Mouse (Mus musculus) forebrain, embryonic 12.5 days (tissue): ENCODE results near the gene Smox. TPM values are rescaled to one million over a fixed set of nuclear protein-coding genes. Genes with fewer than 3 reads are reported as not detected.

Source experiments
- ATAC-seq: fragments of 200-750 bp; cut with Nextera tagmentation; 2 replicates; pipeline ENCODE4 v1.8.0; 2017; ENCODE audit warnings: moderate TSS enrichment; ENCODE audit not compliant: low FRiP score
- H3K27ac ChIP-seq: fragments of 300-500 bp; sonication (generic); 2 replicates; pipeline ENCODE4 v1.5.1; 2016; ENCODE audit warnings: mild to moderate bottlenecking
- H3K27me3 ChIP-seq: fragments of 300-500 bp; sonication (generic); 2 replicates; pipeline ENCODE4 v1.6.1; 2016; ENCODE audit warnings: mild to moderate bottlenecking
- H3K36me3 ChIP-seq: fragments of 300-500 bp; sonication (generic); replicated peaks from 2 replicates; pipeline ENCODE4 v1.6.1; 2016; ENCODE audit warnings: mild to moderate bottlenecking
- H3K4me1 ChIP-seq: fragments of 300-500 bp; sonication (generic); 2 replicates; pipeline ENCODE4 v1.6.1; 2016
- H3K4me2 ChIP-seq: fragments of 300-500 bp; sonication (generic); 2 replicates; pipeline ENCODE4 v1.6.1; 2016; ENCODE audit warnings: mild to moderate bottlenecking, moderate library complexity
- H3K4me3 ChIP-seq: fragments of 300-500 bp; sonication (generic); replicated peaks from 2 replicates; pipeline ENCODE4 v1.5.1; 2016; ENCODE audit warnings: mild to moderate bottlenecking
- H3K9ac ChIP-seq: fragments of 300-500 bp; sonication (generic); 2 replicates; pipeline ENCODE4 v1.6.1; 2016; ENCODE audit warnings: mild to moderate bottlenecking
- H3K9me3 ChIP-seq: fragments of 300-500 bp; sonication (generic); 2 replicates; pipeline ENCODE4 v1.6.1; 2016
- WGBS: fragments of 180-500 bp; shearing (Covaris S2); methylation state at CpG from one replicate; pipeline ENCODE4 v1.1.7; 2016; 5-methylcytosine and 5-hydroxymethylcytosine counted together
- polyA plus RNA-seq: library from polyadenylated mRNA; unstranded; fragments of >200 nt; fragmentation: Nextera tagmentation; extraction: Ambion mirVana; gene quantifications from 2 replicates; pipeline ENCODE4 v1.2.1, GENCODE M21; 2016

Smox gene
- polyA plus RNA-seq, 1 experiment from 2014 or later, result 49.5 TPM

GRCm38 (mm10) chr2:131529898-131530622 is 38.8 kb downstream of the Smox start:
- Histone ChIP-seq H3K4me3 (no peak overlapping the region), H3K9me3 (no peaks in the 10 kb centered on the region), H3K4me1 (no peaks in the 10 kb centered on the region), H3K4me2 (no peak overlapping the region), H3K27ac (no peak overlapping the region), H3K36me3 (no peaks in the 10 kb centered on the region), H3K9ac (no peak overlapping the region), H3K27me3 (0 out of 2 replicates have a peak, but pooled peaks cover 4% of the 10 kb centered on the region)
- peak; percentile 49; the same call in 1 of the 2 replicates for ATAC-seq
- 39% methylated on average over 11 of the region's 11 CpGs for WGBS

- 24% methylated on average over 9 of the region's 9 CpGs for WGBS
- no peak for ATAC-seq
- H3K9me3 ChIP-seq, result no peaks in the 10 kb centered on the region
- no peak overlapping the region for H3K27ac ChIP-seq
- H3K4me1 ChIP-seq, result no peaks in the 10 kb centered on the region
- H3K9ac ChIP-seq, result no peak overlapping the region
- no peaks in the 10 kb centered on the region for H3K36me3 ChIP-seq
- H3K4me2 ChIP-seq, result no peak overlapping the region
- no peak overlapping the region for H3K4me3 ChIP-seq
- 0 out of 2 replicates have a peak, but pooled peaks cover 4% of the 10 kb centered on the region for H3K27me3 ChIP-seq
Observed at GRCm38 (mm10) chr2:131530623-131531008, 39.3 kb downstream of the Smox start.

- H3K4me1 ChIP-seq, result no peaks in the 10 kb centered on the region
- H3K36me3 ChIP-seq, result no peaks in the 10 kb centered on the region
- H3K9ac ChIP-seq, result no peak overlapping the region
- no peak overlapping the region for H3K27ac ChIP-seq
- no peak for ATAC-seq
- 0 out of 2 replicates have a peak, but pooled peaks cover 4% of the 10 kb centered on the region for H3K27me3 ChIP-seq
- H3K4me3 ChIP-seq, result no peak overlapping the region
- 87% methylated on average over 7 of the region's 7 CpGs for WGBS
- no peak overlapping the region for H3K4me2 ChIP-seq
- no peaks in the 10 kb centered on the region for H3K9me3 ChIP-seq
Observed at GRCm38 (mm10) chr2:131531271-131531670, 40.0 kb downstream of the Smox start.

- H3K4me1 ChIP-seq, result no peaks in the 10 kb centered on the region
- H3K36me3 ChIP-seq, result no peaks in the 10 kb centered on the region
- no peak overlapping the region for H3K4me3 ChIP-seq
- ATAC-seq, result no peak
- H3K27ac ChIP-seq, result no peak overlapping the region
- H3K9me3 ChIP-seq, result no peaks in the 10 kb centered on the region
- 91% methylated on average over 5 of the region's 5 CpGs for WGBS
- H3K4me2 ChIP-seq, result no peak overlapping the region
- H3K27me3 ChIP-seq, result no peaks in the 10 kb centered on the region
- H3K9ac ChIP-seq, result no peak overlapping the region
Observed at GRCm38 (mm10) chr2:131535168-131535567, 43.9 kb downstream of the Smox start.

GRCm38 (mm10) chr2:131538341-131538740 is 47.0 kb downstream of the Smox start:
- Histone ChIP-seq H3K4me1 (no peaks in the 10 kb centered on the region), H3K4me2 (no peak overlapping the region)
- 74% methylated on average over 7 of the region's 7 CpGs for WGBS

GRCm38 (mm10) chr2:131539780-131540179 is 48.5 kb downstream of the Smox start:
- Histone ChIP-seq H3K9ac (no peak overlapping the region), H3K27ac (no peak overlapping the region), H3K4me1 (no peaks in the 10 kb centered on the region), H3K36me3 (no peaks in the 10 kb centered on the region), H3K4me2 (no peak overlapping the region), H3K4me3 (no peak overlapping the region), H3K27me3 (peaks cover 11% of the 10 kb centered on the region), H3K9me3 (no peaks in the 10 kb centered on the region)
- no peak for ATAC-seq
- WGBS, result 87% methylated on average over 6 of the region's 6 CpGs

More at GRCm38 (mm10) chr2:131538341-131538740, 47.0 kb downstream of the Smox start:
- ATAC-seq, result no peak
- peaks cover under 1% of the 10 kb centered on the region; the same call in 1 of the 2 replicates for H3K27me3 ChIP-seq
- H3K27ac ChIP-seq, result no peak overlapping the region
- H3K9ac ChIP-seq, result no peak overlapping the region
- H3K4me3 ChIP-seq, result no peak overlapping the region
- H3K9me3 ChIP-seq, result no peaks in the 10 kb centered on the region
- H3K36me3 ChIP-seq, result no peaks in the 10 kb centered on the region

- H3K36me3 ChIP-seq, result no peaks in the 10 kb centered on the region
- H3K4me3 ChIP-seq, result no peak overlapping the region
- no peak overlapping the region for H3K9ac ChIP-seq
- no peak overlapping the region for H3K27ac ChIP-seq
- peaks cover 12% of the 10 kb centered on the region for H3K4me1 ChIP-seq
- H3K9me3 ChIP-seq, result no peaks in the 10 kb centered on the region
- H3K4me2 ChIP-seq, result no peak overlapping the region
- no peak for ATAC-seq
- peaks cover 25% of the 10 kb centered on the region for H3K27me3 ChIP-seq
- 79% methylated on average over 4 of the region's 4 CpGs for WGBS
Observed at GRCm38 (mm10) chr2:131541686-131542085, 50.4 kb downstream of the Smox start.

GRCm38 (mm10) chr2:131542531-131542930 is 51.2 kb downstream of the Smox start:
- H3K4me2 ChIP-seq, result no peak overlapping the region
- H3K27ac ChIP-seq, result no peak overlapping the region
- no peaks in the 10 kb centered on the region for H3K9me3 ChIP-seq
- no peak overlapping the region for H3K4me3 ChIP-seq
- peaks cover 33% of the 10 kb centered on the region for H3K27me3 ChIP-seq
- H3K9ac ChIP-seq, result no peak overlapping the region
- H3K4me1 ChIP-seq, result peaks cover 13% of the 10 kb centered on the region
- no peaks in the 10 kb centered on the region for H3K36me3 ChIP-seq
- 34% methylated on average over 6 of the region's 6 CpGs for WGBS
- ATAC-seq, result no peak

- H3K9me3 ChIP-seq, result no peaks in the 10 kb centered on the region
- 2% methylated on average over 45 of the region's 45 CpGs for WGBS
- H3K9ac ChIP-seq, result peak overlapping the region; percentile 51; the same call in 1 of the 2 replicates
- H3K27ac ChIP-seq, result no peak overlapping the region
- H3K4me2 ChIP-seq, result peak overlapping the region; percentile 78
- ATAC-seq, result peak; percentile 58
- H3K4me1 ChIP-seq, result peaks cover 13% of the 10 kb centered on the region
- peaks cover 54% of the 10 kb centered on the region for H3K27me3 ChIP-seq
- H3K4me3 ChIP-seq, result peak overlapping the region; percentile 47
- H3K36me3 ChIP-seq, result no peaks in the 10 kb centered on the region
Observed at GRCm38 (mm10) chr2:131545386-131546307, 54.4 kb downstream of the Smox start.

- H3K9me3 ChIP-seq, result no peaks in the 10 kb centered on the region
- no peak for ATAC-seq
- peaks cover 13% of the 10 kb centered on the region for H3K4me1 ChIP-seq
- H3K4me3 ChIP-seq, result peak overlapping the region; percentile 47
- peaks cover 54% of the 10 kb centered on the region for H3K27me3 ChIP-seq
- under 1% methylated on average over 27 of the region's 27 CpGs for WGBS
- peak overlapping the region; percentile 51; the same call in 1 of the 2 replicates for H3K9ac ChIP-seq
- peak overlapping the region; percentile 78 for H3K4me2 ChIP-seq
- H3K36me3 ChIP-seq, result no peaks in the 10 kb centered on the region
- H3K27ac ChIP-seq, result no peak overlapping the region
Observed at GRCm38 (mm10) chr2:131546308-131546700, 55.0 kb downstream of the Smox start.

GRCm38 (mm10) chr2:131546745-131547408 is 55.6 kb downstream of the Smox start:
- Histone ChIP-seq H3K4me1 (peaks cover 13% of the 10 kb centered on the region), H3K4me3 (peak overlapping the region; percentile 47), H3K27me3 (peaks cover 54% of the 10 kb centered on the region), H3K36me3 (no peaks in the 10 kb centered on the region), H3K27ac (no peak overlapping the region), H3K9me3 (no peaks in the 10 kb centered on the region), H3K9ac (no peak overlapping the region), H3K4me2 (no peak overlapping the region; the same call in 1 of the 2 replicates)
- no peak for ATAC-seq
- WGBS, result 13% methylated on average over 19 of the region's 19 CpGs

GRCm38 (mm10) chr2:131548330-131548729 is 57.0 kb downstream of the Smox start:
- no peak overlapping the region for H3K4me2 ChIP-seq
- H3K36me3 ChIP-seq, result no peaks in the 10 kb centered on the region
- H3K9me3 ChIP-seq, result no peaks in the 10 kb centered on the region
- H3K9ac ChIP-seq, result no peak overlapping the region
- no peak overlapping the region for H3K27ac ChIP-seq
- H3K4me1 ChIP-seq, result peaks cover 13% of the 10 kb centered on the region
- H3K4me3 ChIP-seq, result no peak overlapping the region
- WGBS, result 75% methylated on average over 2 of the region's 2 CpGs
- ATAC-seq, result no peak
- H3K27me3 ChIP-seq, result peaks cover 61% of the 10 kb centered on the region
